Mouse (Mus musculus): Measurements from ENCODE around the gene Gjb4. TPM values are rescaled to one million over a fixed set of nuclear protein-coding genes. Genes with fewer than 3 reads are reported as not detected.

Gjb4 gene
- total and polyA plus RNA-seq, 2 experiments from 2014 or later = not detected

GRCm38 (mm10) chr4:127314585-127314984, 39.3 kb downstream of the Gjb4 start:
- Histone ChIP-seq H3K9ac (replicated peaks; ENCODE audit: low read length, poor library complexity, severe bottlenecking) (peak overlapping the region; percentile 71), H3K36me3 (ENCODE audit: insufficient read depth, low read length) (no peaks in the 10 kb centered on the region), H3K4me1 (ENCODE audit: insufficient read depth, low read length) (peaks cover 8% of the 10 kb centered on the region; the same call in 1 of the 2 replicates), H3K9me3 (ENCODE audit: low read length) (no peaks in the 10 kb centered on the region), H3K4me3 (ENCODE audit: low read depth, low read length) (peak overlapping the region; percentile 59; the same call in 1 of the 2 replicates), H3K27ac (ENCODE audit: low read depth, low read length) (0 out of 2 replicates have a peak overlapping the region, but pooled peaks have one; percentile 26), H3K4me2 (ENCODE audit: low read depth, low read length, poor library complexity, severe bottlenecking) (peak overlapping the region; percentile 81), H3K27me3 (ENCODE audit: insufficient read depth, low read length) (no peaks in the 10 kb centered on the region)
- ATAC-seq (ENCODE audit: low FRiP score) (no peak), DNase-seq (ENCODE audit: low spot score) (no peak)
- TF ChIP-seq CTCF (IDR thresholded peaks at IDR 0.05) = no peak
- 44% methylated on average over 9 of the region's 9 CpGs for WGBS

GRCm38 (mm10) chr4:127313861-127314260, 40.0 kb downstream of the Gjb4 start, which contains the start of gene Gja4:
TSS of gene Gja4 (minus strand) at chr4:127314039.
- H3K4me2 ChIP-seq (ENCODE audit: low read depth, low read length, poor library complexity, severe bottlenecking) = peak within 1 kb of the TSS; percentile 81
- peak within 1 kb of the TSS; percentile 59 for H3K4me3 ChIP-seq (ENCODE audit: low read depth, low read length)
- no peaks in the 10 kb centered on the region for H3K9me3 ChIP-seq (ENCODE audit: low read length)
- peaks cover 8% of the 10 kb centered on the region; the same call in 1 of the 2 replicates for H3K4me1 ChIP-seq (ENCODE audit: insufficient read depth, low read length)
- DNase-seq (ENCODE audit: low spot score) (peak; percentile 86), ATAC-seq (ENCODE audit: low FRiP score) (peak; percentile 60)
- WGBS = under 1% methylated on average over 23 of the region's 25 CpGs
- no peaks in the 10 kb centered on the region for H3K36me3 ChIP-seq (ENCODE audit: insufficient read depth, low read length)
- H3K27ac ChIP-seq (ENCODE audit: low read depth, low read length) = 0 out of 2 replicates have a peak within 1 kb of the TSS, but pooled peaks have one; percentile 26
- no peaks in the 10 kb centered on the region for H3K27me3 ChIP-seq (ENCODE audit: insufficient read depth, low read length)
- peak within 1 kb of the TSS; percentile 71 for H3K9ac ChIP-seq (replicated peaks; ENCODE audit: low read length, poor library complexity, severe bottlenecking)
- TF ChIP-seq CTCF (IDR thresholded peaks at IDR 0.05) = peak; percentile 75

DNA sequence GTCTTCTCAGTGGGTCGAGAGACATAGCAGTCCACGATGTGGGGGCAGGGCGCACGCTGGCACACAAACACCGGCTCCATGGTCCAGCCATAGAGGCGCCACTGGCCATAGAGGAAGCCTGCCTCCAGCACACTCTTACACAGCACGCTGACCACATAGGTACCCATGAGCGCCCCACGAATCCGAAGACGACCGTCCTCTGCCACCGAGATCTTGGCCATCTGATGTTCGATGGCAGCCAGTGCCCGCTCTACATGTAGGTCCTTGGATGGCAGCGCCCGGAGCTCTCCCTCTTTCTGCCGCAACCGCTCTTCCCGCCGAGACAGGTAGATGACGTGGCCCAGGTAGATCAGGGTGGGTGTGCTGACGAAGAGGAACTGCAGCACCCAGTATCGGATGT, 41.5 kb downstream of the Gjb4 start:
- H3K9me3 ChIP-seq (ENCODE audit: low read length) = no peaks in the 10 kb centered on the region
- no peak overlapping the region for H3K4me3 ChIP-seq (ENCODE audit: low read depth, low read length)
- H3K4me1 ChIP-seq (ENCODE audit: insufficient read depth, low read length) = peaks cover 8% of the 10 kb centered on the region; the same call in 1 of the 2 replicates
- DNase-seq (ENCODE audit: low spot score) = no peak
- peak overlapping the region; percentile 81; the same call in 1 of the 2 replicates for H3K4me2 ChIP-seq (ENCODE audit: low read depth, low read length, poor library complexity, severe bottlenecking)
- no peak overlapping the region for H3K9ac ChIP-seq (replicated peaks; ENCODE audit: low read length, poor library complexity, severe bottlenecking)
- no peak overlapping the region for H3K27ac ChIP-seq (ENCODE audit: low read depth, low read length)
- TF ChIP-seq CTCF (IDR thresholded peaks at IDR 0.05) = no peak
- ATAC-seq (ENCODE audit: low FRiP score) = no peak
- 68% methylated on average over 24 of the region's 24 CpGs for WGBS
- H3K36me3 ChIP-seq (ENCODE audit: insufficient read depth, low read length) = no peaks in the 10 kb centered on the region
- no peaks in the 10 kb centered on the region for H3K27me3 ChIP-seq (ENCODE audit: insufficient read depth, low read length)

- Histone ChIP-seq H3K9me3 (ENCODE audit: low read length) (no peaks in the 10 kb centered on the region), H3K9ac (replicated peaks; ENCODE audit: low read length, poor library complexity, severe bottlenecking) (no peak overlapping the region), H3K27me3 (ENCODE audit: insufficient read depth, low read length) (no peaks in the 10 kb centered on the region), H3K36me3 (ENCODE audit: insufficient read depth, low read length) (no peaks in the 10 kb centered on the region), H3K4me3 (ENCODE audit: low read depth, low read length) (no peak overlapping the region), H3K4me2 (ENCODE audit: low read depth, low read length, poor library complexity, severe bottlenecking) (no peak overlapping the region), H3K4me1 (ENCODE audit: insufficient read depth, low read length) (peaks cover 8% of the 10 kb centered on the region; the same call in 1 of the 2 replicates), H3K27ac (ENCODE audit: low read depth, low read length) (no peak overlapping the region)
- ATAC-seq (ENCODE audit: low FRiP score) = no peak
- 57% methylated on average over 9 of the region's 9 CpGs for WGBS
- no peak for TF ChIP-seq CTCF (IDR thresholded peaks at IDR 0.05)
- no peak for DNase-seq (ENCODE audit: low spot score)
Measured at GRCm38 (mm10) chr4:127311561-127311960, 42.3 kb downstream of the Gjb4 start.

- WGBS = 60% methylated on average over 2 of the region's 2 CpGs
- Histone ChIP-seq H3K27me3 (ENCODE audit: insufficient read depth, low read length) (no peaks in the 10 kb centered on the region), H3K27ac (ENCODE audit: low read depth, low read length) (no peak overlapping the region), H3K4me3 (ENCODE audit: low read depth, low read length) (no peak overlapping the region), H3K9ac (replicated peaks; ENCODE audit: low read length, poor library complexity, severe bottlenecking) (no peak overlapping the region), H3K4me1 (ENCODE audit: insufficient read depth, low read length) (no peaks in the 10 kb centered on the region), H3K4me2 (ENCODE audit: low read depth, low read length, poor library complexity, severe bottlenecking) (no peak overlapping the region), H3K9me3 (ENCODE audit: low read length) (no peaks in the 10 kb centered on the region), H3K36me3 (ENCODE audit: insufficient read depth, low read length) (no peaks in the 10 kb centered on the region)
- no peak for DNase-seq (ENCODE audit: low spot score)
- TF ChIP-seq CTCF (IDR thresholded peaks at IDR 0.05) = no peak
- no peak for ATAC-seq (ENCODE audit: low FRiP score)
Measured at GRCm38 (mm10) chr4:127306915-127307314, 47.0 kb downstream of the Gjb4 start.

GRCm38 (mm10) chr4:127303796-127304195, 50.1 kb downstream of the Gjb4 start:
- H3K9ac ChIP-seq (replicated peaks; ENCODE audit: low read length, poor library complexity, severe bottlenecking) = no peak overlapping the region
- no peaks in the 10 kb centered on the region for H3K27me3 ChIP-seq (ENCODE audit: insufficient read depth, low read length)
- TF ChIP-seq CTCF (IDR thresholded peaks at IDR 0.05) = no peak
- WGBS = 78% methylated on average over 3 of the region's 3 CpGs
- H3K4me2 ChIP-seq (ENCODE audit: low read depth, low read length, poor library complexity, severe bottlenecking) = no peak overlapping the region
- no peak for ATAC-seq (ENCODE audit: low FRiP score)
- H3K4me1 ChIP-seq (ENCODE audit: insufficient read depth, low read length) = no peaks in the 10 kb centered on the region
- no peak overlapping the region for H3K27ac ChIP-seq (ENCODE audit: low read depth, low read length)
- no peak for DNase-seq (ENCODE audit: low spot score)
- H3K9me3 ChIP-seq (ENCODE audit: low read length) = no peaks in the 10 kb centered on the region
- H3K4me3 ChIP-seq (ENCODE audit: low read depth, low read length) = no peak overlapping the region
- no peaks in the 10 kb centered on the region for H3K36me3 ChIP-seq (ENCODE audit: insufficient read depth, low read length)

Other genes starting within 250 kb of the Gjb4 start
- gene Tmem35b, start 230.4 kb downstream of the Gjb4 start, total RNA-seq (2014; rRNA removed) = 2.4 and 5.4 TPM in 2 replicates
- 12.8 and 14.0 TPM in 2 replicates for gene Tmem35b, start 230.4 kb downstream of the Gjb4 start, polyA plus RNA-seq (2015; fragmentation: Nextera tagmentation; extraction: Ambion mirVana)
- gene Dlgap3, start 184.9 kb downstream of the Gjb4 start, total RNA-seq (2014; rRNA removed) = 131 and 156 TPM in 2 replicates
- 34.5 and 34.8 TPM in 2 replicates for gene Dlgap3, start 184.9 kb downstream of the Gjb4 start, polyA plus RNA-seq (2015; fragmentation: Nextera tagmentation; extraction: Ambion mirVana)
- gene Smim12, start 110.3 kb downstream of the Gjb4 start, total RNA-seq (2014; rRNA removed) = 26.3 and 38.3 TPM in 2 replicates
- gene Smim12, start 110.3 kb downstream of the Gjb4 start, polyA plus RNA-seq (2015; fragmentation: Nextera tagmentation; extraction: Ambion mirVana) = 50.7 and 56.6 TPM in 2 replicates
- 24.8 and 25.8 TPM in 2 replicates for gene Gja4, start 40.0 kb downstream of the Gjb4 start, total RNA-seq (2014; rRNA removed)
- 21.9 and 26.5 TPM in 2 replicates for gene Gja4, start 40.0 kb downstream of the Gjb4 start, polyA plus RNA-seq (2015; fragmentation: Nextera tagmentation; extraction: Ambion mirVana)
- 1.0 and 1.8 TPM in 2 replicates for gene Gjb3, start 23.2 kb downstream of the Gjb4 start, total RNA-seq (2014; rRNA removed)
- gene Gjb3, start 23.2 kb downstream of the Gjb4 start, polyA plus RNA-seq (2015; fragmentation: Nextera tagmentation; extraction: Ambion mirVana) = 0.83 and 0.85 TPM in 2 replicates
- 0.33 and 0.49 TPM in 2 replicates for gene Gjb5, start 4.1 kb upstream of the Gjb4 start, total RNA-seq (2014; rRNA removed)
- gene Gjb5, start 4.1 kb upstream of the Gjb4 start, polyA plus RNA-seq (2015; fragmentation: Nextera tagmentation; extraction: Ambion mirVana) = 0.18 and 0.35 TPM in 2 replicates